Comparison of ENCODE assay signal across 22 mouse cellular contexts in genomic region chr2:52966227-52966626, GRCm38 (mm10).
DNase-seq lines count a peak whose midpoint lies in the region; ATAC-seq and TF ChIP-seq lines count a peak whose summit lies in the region.
"Had no signal": no experiment of that assay in that cellular context is flagged by ENCODE, and none has a peak within 500 bp of the region (broad histone marks: within the 10 kb centered on the region; RNA-seq: fewer than 3 reads in every experiment).

No protein-coding gene starts in this region.

- peak; percentile 66 for ATAC-seq in frontal cortex, adult (ENCODE audit: low TSS enrichment)

- intact Hi-C loops in left cerebral cortex, adult 2 months (cut with DNase I) = no loop called here

- TF ChIP-seq CTCF in left cerebral cortex, adult 2 months (IDR thresholded peaks at IDR 0.05) = no peak

- H3K36me3 ChIP-seq in myocyte (ENCODE audit: control insufficient read depth, insufficient read depth) = no peaks in the 10 kb centered on the region
- H3K36me3 ChIP-seq: embryonic facial prominence, embryonic 13.5 days; heart, embryonic 10.5 days; hindbrain, embryonic 15.5 days; liver, embryonic 13.5 days; neural tube, embryonic 15.5 days; stomach, embryonic 15.5 days had no signal

- H3K4me2 ChIP-seq in myocyte (ENCODE audit: low read depth) = peak overlapping the region; percentile 42
- H3K4me2 ChIP-seq: embryonic facial prominence, embryonic 13.5 days; hindbrain, embryonic 15.5 days; liver, embryonic 13.5 days; neural tube, embryonic 15.5 days; stomach, embryonic 15.5 days had no signal

- H3K4me3 ChIP-seq in left cerebral cortex, adult 2 months = no peak overlapping the region
- no peak overlapping the region for H3K4me3 ChIP-seq in myocyte
- H3K4me3 ChIP-seq: embryonic facial prominence, embryonic 13.5 days; heart, embryonic 10.5 days; hindbrain, embryonic 15.5 days; layer of hippocampus, adult 2 months; liver, embryonic 13.5 days; neural tube, embryonic 15.5 days; stomach, embryonic 15.5 days had no signal

- DNase-seq in frontal cortex, postnatal 25 days (ENCODE audit: low spot score in 2 of 2) = no peak
- DNase-seq in left cerebral cortex, adult 2 months (ENCODE audit: extremely low spot score in 1 of 2, low spot score in 2 of 2) = no peak
- DNase-seq in left cerebral cortex, adult 18-20 months (ENCODE audit: low spot score in 2 of 2) = no peak
- DNase-seq in NIH3T3 (ENCODE audit: low read depth) = peak; percentile 85
- no peak for DNase-seq in cerebellum, postnatal 4 days (ENCODE audit: low spot score in 2 of 2)
- DNase-seq in lung, postnatal 36 days = no peak
- DNase-seq: adrenal gland, postnatal 36 days; kidney, adult 9 months; liver, embryonic 13.5 days; lung, adult 2 months; right cerebral cortex, adult 18-20 months; right cerebral cortex, postnatal 4 days; thymus, adult 18-20 months; thymus, postnatal 4 days had no signal

- H3K27me3 ChIP-seq in myocyte (ENCODE audit: control insufficient read depth, insufficient read depth, insufficient read length) = no peaks in the 10 kb centered on the region
- H3K27me3 ChIP-seq: embryonic facial prominence, embryonic 13.5 days; hindbrain, embryonic 15.5 days; liver, embryonic 13.5 days; neural tube, embryonic 15.5 days; stomach, embryonic 15.5 days had no signal

- no peak for TF ChIP-seq POLR2A in myocyte (IDR thresholded peaks at IDR 0.05; ENCODE audit: insufficient read length, low read depth)

- H3ac ChIP-seq in myocyte (ENCODE audit: control insufficient read depth, insufficient read length) = no peak overlapping the region

- 0 out of 2 replicates have a peak overlapping the region, but pooled peaks have one; percentile 21 for H3K27ac ChIP-seq in left cerebral cortex, adult 2 months
- H3K27ac ChIP-seq: embryonic facial prominence, embryonic 13.5 days; heart, embryonic 10.5 days; hindbrain, embryonic 15.5 days; liver, embryonic 13.5 days; neural tube, embryonic 15.5 days; stomach, embryonic 15.5 days had no signal

- no peaks in the 10 kb centered on the region for H3K79me2 ChIP-seq in myocyte (ENCODE audit: control insufficient read depth, insufficient read depth)

TF ChIP-seq in myocyte, 11 proteins besides CTCF, POLR2A, EP300 and RAD21:
- TF ChIP-seq MYOG (IDR thresholded peaks at IDR 0.05; ENCODE audit: control insufficient read depth in 1 of 3, insufficient read depth in 1 of 3, insufficient read length in 2 of 3, low read depth in 2 of 3) = no peak
- no peak for TF ChIP-seq SRF (IDR thresholded peaks at IDR 0.05; ENCODE audit: control insufficient read depth, insufficient read length, low read depth)
- no peak for TF ChIP-seq CEBPB (IDR thresholded peaks at IDR 0.05; ENCODE audit: insufficient read depth, poor library complexity, severe bottlenecking)
- TF ChIP-seq TCF3 (IDR thresholded peaks at IDR 0.05; ENCODE audit: insufficient read length, low read depth) = no peak
- no peak for TF ChIP-seq USF1 (IDR thresholded peaks at IDR 0.05; ENCODE audit: low read depth)
- no peak for TF ChIP-seq E2F4 (IDR thresholded peaks at IDR 0.05; ENCODE audit: insufficient read depth)
- no peak for TF ChIP-seq MAX (IDR thresholded peaks at IDR 0.05; ENCODE audit: low read depth)
- TF ChIP-seq MYOD1 (IDR thresholded peaks at IDR 0.05; ENCODE audit: control insufficient read depth in 1 of 3, insufficient read length in 2 of 3, low read depth in 2 of 3) = no peak
- TF ChIP-seq POLR2AphosphoS2 (IDR thresholded peaks at IDR 0.05; ENCODE audit: insufficient read length, low read depth) = no peak
- TF ChIP-seq REST (IDR thresholded peaks at IDR 0.05; ENCODE audit: insufficient read depth, insufficient read length) = no peak
